Mouse (Mus musculus) gastrocnemius, postnatal 4 days (tissue): Measurements from ENCODE around the gene Zfhx3. TPM values are rescaled to one million over a fixed set of nuclear protein-coding genes. Genes with fewer than 3 reads are reported as not detected.
A peak's percentile ranks its signal among the peaks of the same experiment; 100 is the strongest.

ENCODE experiments used
- DNase-seq, 2 experiments: peaks; one replicate each; pipeline ENCODE4 v3.0.0; 2021 to 2022; ENCODE audit warnings: low spot score in 2 of 2, mixed read lengths in 2 of 2
- total RNA-seq, 2 experiments: library from RNA; stranded (reverse); gene quantifications; 2 replicates each; pipeline ENCODE4 v1.2.3; 2021

The Zfhx3 gene
- total RNA-seq, 2 experiments from 2014 or later, result 15.9 to 16.0 TPM

GRCm38 (mm10) chr8:108011516-108011915 lies 69.1 kb downstream of the Zfhx3 start:
- DNase-seq, result no peak

GRCm38 (mm10) chr8:108017727-108018126 lies 75.3 kb downstream of the Zfhx3 start:
- no peak for DNase-seq

- no peak for DNase-seq
Measured at GRCm38 (mm10) chr8:108019651-108020050, 77.2 kb downstream of the Zfhx3 start.

DNA sequence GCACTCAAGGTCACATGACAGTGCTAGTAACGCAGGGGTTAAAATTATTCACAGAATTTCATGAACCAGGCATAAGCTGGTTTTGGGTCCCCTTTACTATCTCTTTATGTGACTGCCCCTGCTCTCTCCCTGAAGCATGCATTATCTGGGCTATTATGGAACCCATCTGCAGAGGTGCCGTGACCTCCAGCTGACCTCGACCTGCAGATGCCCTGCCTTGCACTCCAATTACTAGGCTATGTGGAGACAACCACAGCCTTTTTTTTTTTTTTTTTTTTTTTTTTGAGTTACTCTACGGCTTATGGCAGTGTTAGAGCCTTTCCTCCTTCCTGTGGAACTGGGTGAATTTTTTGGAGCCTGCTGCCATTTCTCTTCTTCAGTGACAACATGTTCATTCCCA lies 80.0 kb downstream of the Zfhx3 start:
- no peak for DNase-seq

GRCm38 (mm10) chr8:108024331-108024730 lies 81.9 kb downstream of the Zfhx3 start:
- no peak for DNase-seq

GRCm38 (mm10) chr8:108025249-108025648 lies 82.8 kb downstream of the Zfhx3 start:
- DNase-seq, result no peak

- DNase-seq, result no peak
Measured at GRCm38 (mm10) chr8:108026557-108027440, 84.4 kb downstream of the Zfhx3 start.

GRCm38 (mm10) chr8:108027561-108028025 lies 85.1 kb downstream of the Zfhx3 start:
- DNase-seq, result peak in 1 of 2 experiments; percentile 20

DNA sequence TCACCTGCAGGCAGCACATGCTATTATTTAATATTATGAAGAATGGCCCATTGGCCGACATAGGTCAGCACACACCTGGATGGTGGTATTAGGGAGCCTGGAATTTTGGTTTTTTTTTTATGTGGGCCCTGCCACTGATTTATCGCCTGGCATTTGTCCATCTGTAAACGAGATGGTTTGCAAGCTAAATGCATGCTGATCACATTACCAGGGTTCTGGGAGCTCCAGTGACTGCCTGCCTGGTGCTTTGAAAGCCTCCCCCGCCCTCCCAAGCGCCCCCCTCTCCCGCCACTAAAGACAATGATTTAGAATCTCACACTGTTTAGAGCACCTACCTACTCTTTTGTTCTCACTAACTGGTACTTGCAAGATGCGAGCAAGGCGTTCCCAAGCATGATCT lies 86.0 kb downstream of the Zfhx3 start:
- no peak for DNase-seq

DNA sequence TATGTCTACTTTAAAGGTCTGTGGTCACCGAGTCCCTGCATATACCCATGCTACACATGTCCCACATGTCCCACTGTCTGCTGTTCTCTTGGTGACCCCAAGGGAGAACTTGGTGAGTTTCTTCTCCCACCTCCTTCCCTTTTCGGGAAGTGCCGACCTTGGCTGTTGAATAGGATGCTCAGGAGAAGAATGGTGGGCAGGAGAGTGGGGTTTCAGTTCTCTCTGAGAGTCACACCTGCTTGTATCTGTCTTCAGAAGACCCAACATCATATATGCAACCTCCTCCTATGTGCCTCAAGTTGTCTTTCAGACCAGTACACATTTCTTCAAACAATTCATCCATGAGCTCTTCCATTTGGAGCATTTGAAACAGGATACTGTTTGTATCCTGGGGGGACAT lies 88.7 kb downstream of the Zfhx3 start:
- DNase-seq, result no peak

DNA sequence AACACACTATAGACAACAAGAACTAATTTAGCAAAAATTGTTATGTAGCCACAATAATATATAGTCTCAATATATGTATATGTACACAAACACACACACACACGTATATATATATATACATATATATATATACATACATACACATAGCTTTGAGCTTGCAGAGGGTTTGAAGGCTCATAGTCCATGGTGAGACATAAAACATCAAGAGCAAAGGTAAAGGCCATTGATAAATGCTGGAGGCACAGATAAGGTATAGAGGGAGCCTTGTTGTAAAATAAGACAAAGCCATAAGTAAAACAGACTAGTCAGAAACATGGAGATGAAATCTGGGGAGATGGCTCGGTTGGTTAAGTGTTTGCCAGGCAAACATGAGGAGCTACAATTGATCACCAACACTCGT lies 91.6 kb downstream of the Zfhx3 start:
- no peak for DNase-seq

DNA sequence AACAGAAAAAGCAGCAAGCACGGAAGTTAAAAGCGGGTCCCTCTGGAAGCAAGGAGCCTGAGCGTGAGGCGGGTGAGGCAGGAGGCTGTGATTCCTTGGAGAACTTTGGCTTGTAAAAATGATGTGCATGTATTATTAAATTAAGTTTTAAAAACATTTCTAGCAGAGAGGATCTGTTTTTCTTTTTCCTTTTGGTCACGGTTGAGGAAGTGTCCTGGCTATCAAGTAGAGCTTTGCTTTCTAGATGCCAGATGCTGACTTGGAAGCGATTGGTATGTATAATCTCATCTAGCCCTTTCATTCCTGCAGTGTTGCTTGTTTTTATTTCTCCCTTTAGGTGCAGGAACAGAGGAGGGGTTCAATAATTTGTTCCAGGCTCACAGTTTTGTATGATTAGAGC lies 92.3 kb downstream of the Zfhx3 start:
- DNase-seq, result no peak

DNA sequence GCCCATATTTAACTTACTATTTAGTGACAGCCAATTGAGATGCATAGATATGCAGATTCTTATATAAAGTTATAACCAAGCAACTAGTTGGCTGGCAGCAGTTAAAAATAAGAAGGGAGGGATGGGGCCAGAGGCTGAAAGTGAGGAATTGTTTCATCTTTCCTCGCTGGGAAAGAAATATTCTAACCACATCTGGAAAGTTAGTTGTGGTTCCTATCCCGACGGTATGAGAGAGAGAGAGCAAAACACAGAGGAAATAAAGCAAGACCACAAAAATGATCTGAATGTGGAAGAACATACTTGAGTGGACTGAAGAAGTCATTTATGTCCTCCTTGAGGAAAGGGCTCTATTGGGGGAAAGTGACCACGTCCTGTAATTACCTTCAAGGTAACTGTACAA lies 101.2 kb downstream of the Zfhx3 start:
- no peak for DNase-seq

GRCm38 (mm10) chr8:108044185-108044584 lies 101.7 kb downstream of the Zfhx3 start:
- DNase-seq, result no peak

DNA sequence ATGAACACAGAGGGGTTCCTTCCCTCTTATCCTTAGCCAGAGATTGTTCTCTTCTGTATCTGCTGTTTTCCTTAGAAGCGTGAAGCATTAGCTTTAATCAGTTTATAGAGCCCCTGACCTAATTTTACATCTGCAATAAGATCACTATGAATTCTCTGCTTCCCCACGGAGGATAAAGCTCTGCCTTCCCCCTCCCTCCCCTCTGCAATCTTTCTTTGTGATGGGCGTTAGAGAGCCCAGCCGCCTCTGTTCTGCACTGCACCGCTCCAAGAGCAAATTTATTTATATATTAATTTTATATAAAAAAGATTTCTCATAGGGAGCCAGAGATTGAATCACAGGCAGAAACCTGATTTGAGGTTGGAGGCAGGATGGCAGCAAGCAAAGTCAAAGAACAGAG lies 113.8 kb downstream of the Zfhx3 start:
- no peak for DNase-seq

- DNase-seq, result no peak
Measured at GRCm38 (mm10) chr8:108061972-108062371, 119.5 kb downstream of the Zfhx3 start.

DNA sequence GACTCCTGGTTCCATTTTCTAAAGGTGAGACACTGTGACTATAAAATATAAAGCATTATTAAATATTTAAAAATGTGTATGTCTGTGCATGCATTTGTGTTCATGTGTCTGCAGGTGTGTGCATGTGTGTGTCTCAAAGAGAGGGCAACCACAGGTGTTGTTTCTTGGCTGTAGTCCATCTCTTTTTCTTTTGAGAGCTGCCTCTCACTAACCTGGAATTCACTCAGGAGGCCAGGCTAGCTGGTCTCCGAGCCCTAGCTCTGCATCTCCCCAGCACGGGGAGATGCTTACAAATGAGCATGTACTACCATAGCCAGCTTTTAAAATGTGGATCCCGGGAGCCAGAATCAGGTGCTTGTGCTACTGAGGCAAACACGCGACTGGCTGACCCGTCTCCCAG lies 124.7 kb downstream of the Zfhx3 start:
- no peak for DNase-seq

- no peak for DNase-seq
Measured at GRCm38 (mm10) chr8:108068195-108068594, 125.8 kb downstream of the Zfhx3 start.

GRCm38 (mm10) chr8:108070438-108070837 lies 128.0 kb downstream of the Zfhx3 start:
- no peak for DNase-seq

DNA sequence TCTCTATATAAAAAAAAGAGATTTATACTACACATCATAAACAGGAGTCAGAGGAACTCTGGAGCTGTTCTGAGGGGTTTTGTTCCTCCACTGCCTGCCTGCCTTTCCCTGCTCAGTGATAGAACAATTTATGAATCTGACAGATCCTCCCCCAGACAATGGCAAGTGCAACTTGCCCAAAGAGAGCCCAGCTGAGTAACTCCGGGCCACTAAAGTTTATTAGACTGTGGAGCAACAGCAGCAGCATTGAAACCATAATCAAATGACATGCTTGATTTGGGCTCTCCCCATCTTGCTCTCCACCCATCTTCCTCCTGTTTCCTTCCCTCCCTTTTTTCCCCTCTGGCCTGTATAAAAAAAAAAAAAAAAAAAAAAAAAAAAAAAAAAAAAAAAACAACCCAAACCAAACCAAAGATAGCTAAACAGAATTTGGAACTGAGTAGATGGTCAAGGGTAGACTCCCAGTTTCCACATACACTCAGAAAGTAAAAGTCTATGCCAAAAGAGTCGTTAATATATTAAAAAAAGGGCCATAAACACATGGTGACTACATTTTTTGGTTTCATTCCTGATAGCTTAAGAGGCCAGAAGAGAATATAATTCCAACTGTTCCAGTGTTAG lies 129.8 kb downstream of the Zfhx3 start:
- DNase-seq, result no peak

GRCm38 (mm10) chr8:108072853-108073252 lies 130.4 kb downstream of the Zfhx3 start:
- no peak for DNase-seq

DNA sequence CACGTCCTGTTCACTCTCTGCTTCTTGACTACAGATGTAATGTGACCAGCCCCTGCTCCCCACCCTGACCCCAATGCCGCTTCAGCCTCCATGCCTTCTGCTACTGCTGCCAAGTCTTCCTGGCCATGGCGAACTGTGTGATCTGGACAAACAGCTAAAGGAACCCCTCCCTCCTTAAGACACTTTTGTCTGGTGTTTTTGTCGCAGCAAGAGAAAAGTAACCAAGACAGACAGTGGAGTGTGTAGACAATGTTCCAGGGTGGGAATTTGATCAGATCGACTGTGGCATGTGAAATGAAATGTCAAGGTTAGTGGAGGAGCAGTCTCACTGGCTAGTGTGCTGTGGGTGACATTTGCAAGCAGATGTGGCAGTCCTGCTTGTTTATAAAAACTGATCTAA lies 132.7 kb downstream of the Zfhx3 start:
- DNase-seq, result no peak

DNA sequence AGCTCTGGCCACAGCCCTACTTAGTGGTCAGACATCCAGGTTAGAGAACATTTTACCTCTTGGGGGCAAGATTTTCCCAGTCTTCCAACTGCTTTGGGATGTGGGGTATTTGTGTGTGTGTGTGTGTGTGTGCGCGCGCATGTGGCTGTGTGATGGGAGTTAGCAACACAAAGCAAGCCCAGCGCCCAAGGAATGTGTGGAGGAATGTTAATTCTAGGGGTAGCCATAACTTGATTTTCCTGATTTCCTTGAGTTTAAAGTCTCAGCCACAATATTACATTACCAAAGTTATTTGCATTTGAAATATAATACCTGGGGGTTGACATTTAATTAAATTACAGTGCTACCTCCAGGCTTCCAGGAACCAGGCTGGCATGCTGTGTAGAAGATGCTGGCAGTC lies 136.3 kb downstream of the Zfhx3 start:
- DNase-seq, result no peak
